Mouse (Mus musculus) granulocyte monocyte progenitor cell, adult 5-6 weeks (primary cell): Measurements from ENCODE around the gene 4921504E06Rik. TPM values are rescaled to one million over a fixed set of nuclear protein-coding genes. Genes with fewer than 3 reads are reported as not detected.

Experiments
- ATAC-seq: replicated peaks from 2 replicates; pipeline ENCODE4 v1.8.0; 2016; ENCODE audit warnings: mild to moderate bottlenecking, moderate TSS enrichment, inconsistent platforms; ENCODE audit not compliant: poor library complexity, severe bottlenecking
- total RNA-seq, 2 experiments: library from RNA; stranded (forward) in 1 of 2; stranded (reverse) in 1 of 2; fragments of 200-712, 200-1000 nt in 1 of 2; fragments of >200 nt in 1 of 2; fragmentation: Nextera tagmentation in 1 of 2; gene quantifications; 2 replicates each; pipeline ENCODE4 v1.2.3; 2014 to 2017

4921504E06Rik gene
- total RNA-seq, 2 experiments from 2014 or later: not detected

GRCm38 (mm10) chr2:19429691-19430690, 123.7 kb downstream of the 4921504E06Rik start:
- ATAC-seq: no peak

- peak; percentile 77 for ATAC-seq
Observed at GRCm38 (mm10) chr2:19429031-19429430, 124.7 kb downstream of the 4921504E06Rik start.

GRCm38 (mm10) chr2:19423086-19423485, 130.6 kb downstream of the 4921504E06Rik start:
- no peak for ATAC-seq

GRCm38 (mm10) chr2:19422226-19422625, 131.5 kb downstream of the 4921504E06Rik start:
- no peak for ATAC-seq

- no peak for ATAC-seq
Observed at GRCm38 (mm10) chr2:19419686-19420345, 133.9 kb downstream of the 4921504E06Rik start.

GRCm38 (mm10) chr2:19416066-19416465, 137.6 kb downstream of the 4921504E06Rik start:
- no peak for ATAC-seq

- peak; percentile 92 for ATAC-seq
Observed at GRCm38 (mm10) chr2:19415063-19415521, 138.6 kb downstream of the 4921504E06Rik start.

GRCm38 (mm10) chr2:19414222-19414965, 139.3 kb downstream of the 4921504E06Rik start:
- ATAC-seq: peak; percentile 71

Other genes starting within 250 kb of the 4921504E06Rik start
- 16.0 and 26.1 TPM in 2 replicates for gene Msrb2, start 182.5 kb downstream of the 4921504E06Rik start, total RNA-seq (2014; fragmentation: Nextera tagmentation)
- gene Msrb2, start 182.5 kb downstream of the 4921504E06Rik start, total RNA-seq (2017): 12.0 and 14.6 TPM in 2 replicates
- gene Ptf1a, start 108.3 kb downstream of the 4921504E06Rik start, total RNA-seq (2014; fragmentation: Nextera tagmentation): not detected in 2 replicates
- gene Ptf1a, start 108.3 kb downstream of the 4921504E06Rik start, total RNA-seq (2017): not detected in 2 replicates
- 3.0 and 3.7 TPM in 2 replicates for gene Otud1, start 103.8 kb upstream of the 4921504E06Rik start, total RNA-seq (2014; fragmentation: Nextera tagmentation)
- 5.6 and 7.0 TPM in 2 replicates for gene Otud1, start 103.8 kb upstream of the 4921504E06Rik start, total RNA-seq (2017)